Mouse (Mus musculus) limb, embryonic 14.5 days (tissue): ENCODE measurements around the gene Gm43738. TPM values are rescaled to one million over a fixed set of nuclear protein-coding genes. Genes with fewer than 3 reads are reported as not detected.
"Not testable (repeated sequence)": the region's sequence is repeated elsewhere in the genome, so short reads cannot be mapped to it uniquely, and the experiment has no call there.

ENCODE experiments used
- ATAC-seq: fragments of 200-750 bp; cut with Nextera tagmentation; 2 replicates; pipeline ENCODE4 v1.8.0; 2017; ENCODE audit warnings: low read depth, moderate number of reproducible peaks, moderate TSS enrichment; ENCODE audit not compliant: low FRiP score
- DNase-seq: peaks from one replicate; pipeline ENCODE4 v3.0.0-alpha.2; 2015; ENCODE audit warnings: low spot score
- H3K27ac ChIP-seq: fragments of 300-500 bp; sonication (generic); replicated peaks from 2 replicates; pipeline ENCODE4 v1.5.1; 2014; ENCODE audit warnings: low read depth, mild to moderate bottlenecking, low read length, moderate library complexity, mixed read lengths
- H3K27me3 ChIP-seq: fragments of 300-500 bp; sonication (generic); 2 replicates; pipeline ENCODE4 v1.6.1; 2014; ENCODE audit warnings: low read length, mixed read lengths; ENCODE audit not compliant: control insufficient read depth, insufficient read depth
- H3K36me3 ChIP-seq: fragments of 300-500 bp; sonication (generic); 2 replicates; pipeline ENCODE4 v1.6.1; 2014; ENCODE audit warnings: mild to moderate bottlenecking, low read length, moderate library complexity, mixed read lengths; ENCODE audit not compliant: control insufficient read depth, insufficient read depth
- H3K4me1 ChIP-seq: fragments of 300-500 bp; sonication (generic); 2 replicates; pipeline ENCODE4 v1.6.1; 2014; ENCODE audit warnings: antibody characterized with exemption, low read length, mixed read lengths; ENCODE audit not compliant: control insufficient read depth, insufficient read depth
- H3K4me2 ChIP-seq: fragments of 300-500 bp; sonication (generic); replicated peaks from 2 replicates; pipeline ENCODE4 v1.6.1; 2014; ENCODE audit warnings: low read depth, mild to moderate bottlenecking, low read length, moderate library complexity; ENCODE audit not compliant: severe bottlenecking
- H3K4me3 ChIP-seq: fragments of 300-500 bp; sonication (generic); replicated peaks from 2 replicates; pipeline ENCODE4 v1.5.1; 2014; ENCODE audit warnings: low read length
- H3K9ac ChIP-seq: fragments of 300-500 bp; sonication (generic); 2 replicates; pipeline ENCODE4 v1.6.1; 2014; ENCODE audit warnings: mild to moderate bottlenecking, low read depth, low read length, moderate library complexity; ENCODE audit not compliant: severe bottlenecking
- H3K9me3 ChIP-seq: fragments of 300-500 bp; sonication (generic); 2 replicates; pipeline ENCODE4 v1.6.1; 2016; ENCODE audit warnings: low read length; ENCODE audit not compliant: control insufficient read depth
- POLR2A ChIP-seq: fragments of 200-500 bp; IDR thresholded peaks from 2 replicates; pipeline ENCODE4 v1.8.0; 2012; ENCODE audit warnings: inconsistent platforms, mild to moderate bottlenecking, moderate library complexity, borderline replicate concordance; ENCODE audit not compliant: insufficient read depth, insufficient read length; ENCODE audit errors: extremely low read depth
- WGBS: fragments of 180-500 bp; shearing (Covaris S2); extraction: QIAGEN DNeasy Blood & Tissue Kit; methylation state at CpG from one replicate; pipeline ENCODE4 v1.1.7; 2014; 5-methylcytosine and 5-hydroxymethylcytosine counted together
- polyA plus RNA-seq, 2 experiments: library from polyadenylated mRNA; depleted of rRNA in 1 of 2; stranded (reverse) in 1 of 2; unstranded in 1 of 2; fragments of >200 nt; fragmentation: Nextera tagmentation in 1 of 2; extraction: Ambion mirVana in 1 of 2; gene quantifications; 2 replicates each; pipeline versions ENCODE4 v1.2.1 to v1.2.3; 2012 to 2014

The Gm43738 gene
- polyA plus RNA-seq, 2 experiments: 0.03 TPM; not detected in 1

DNA sequence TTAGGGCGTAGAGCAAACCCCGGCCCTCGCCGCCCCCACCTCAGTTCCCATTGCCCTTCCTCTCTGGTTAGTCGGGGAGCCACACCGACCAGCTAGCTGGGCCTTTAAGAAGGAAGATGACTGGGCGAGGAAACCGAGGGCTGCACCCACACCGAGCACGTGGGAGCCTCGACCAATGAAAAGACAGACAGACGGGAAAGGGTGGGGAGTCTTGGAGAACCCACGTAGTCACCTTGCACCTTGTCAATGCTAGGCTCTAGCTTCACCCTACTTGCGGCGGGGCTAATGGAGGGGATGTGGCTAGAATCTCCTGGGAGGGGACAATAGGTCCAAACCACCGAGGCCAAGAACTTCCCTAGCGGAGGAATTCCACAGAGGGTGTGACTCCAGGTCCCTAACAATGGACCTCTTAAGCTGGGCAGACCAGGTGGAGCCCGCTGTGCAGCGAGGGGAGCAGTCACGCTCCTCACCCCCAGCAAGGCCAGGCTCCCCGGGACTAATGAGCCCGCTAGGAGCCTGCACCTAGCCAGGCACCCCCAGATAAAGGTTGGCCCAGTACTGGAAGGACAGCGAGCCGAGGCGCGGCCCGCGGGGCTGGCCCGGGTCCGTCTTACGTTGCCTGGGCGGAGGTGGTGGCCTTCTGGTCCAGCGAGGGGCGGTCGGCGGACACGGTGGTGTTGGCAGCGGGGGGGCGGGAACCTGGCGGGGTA lies 10.9 kb downstream of the Gm43738 start:
- TF ChIP-seq POLR2A: peak; percentile 22; the same call in 1 of the 2 replicates
- peak overlapping the region; percentile 69 for H3K4me3 ChIP-seq
- no peaks in the 10 kb centered on the region for H3K9me3 ChIP-seq
- WGBS: 2% methylated on average over 30 of the region's 40 CpGs
- peak overlapping the region; percentile 100 for H3K4me2 ChIP-seq
- peaks cover 17% of the 10 kb centered on the region for H3K36me3 ChIP-seq
- DNase-seq (peak; percentile 88), ATAC-seq (peak; percentile 81)
- peak overlapping the region; percentile 87 for H3K27ac ChIP-seq
- H3K27me3 ChIP-seq: peaks cover 8% of the 10 kb centered on the region; the same call in 1 of the 2 replicates
- H3K9ac ChIP-seq: peak overlapping the region; percentile 66
- peaks cover 36% of the 10 kb centered on the region for H3K4me1 ChIP-seq

DNA sequence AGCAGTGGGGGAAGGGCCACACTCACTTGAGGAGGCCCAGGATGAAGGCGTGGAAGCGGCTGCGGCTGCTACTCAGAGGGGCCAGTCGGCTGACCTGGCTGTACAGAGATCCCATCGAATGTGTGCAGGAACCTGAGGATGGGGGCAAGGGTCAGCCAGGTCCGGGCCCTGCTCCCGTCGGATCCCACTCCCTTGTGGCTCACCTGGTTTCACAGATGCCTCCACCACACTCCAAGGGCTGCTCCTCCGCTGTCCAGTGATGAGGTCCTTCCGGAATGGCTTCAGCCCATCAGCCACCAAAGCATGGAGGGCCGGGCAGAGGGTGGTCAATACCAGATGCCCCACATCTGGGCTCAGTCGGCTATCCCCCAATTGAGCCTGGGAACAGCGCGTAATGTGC lies 11.9 kb downstream of the Gm43738 start:
- DNase-seq (no peak), ATAC-seq (no peak)
- peaks cover 19% of the 10 kb centered on the region for H3K36me3 ChIP-seq
- peak overlapping the region; percentile 69 for H3K4me3 ChIP-seq
- no peak overlapping the region for H3K27ac ChIP-seq
- H3K9me3 ChIP-seq: no peaks in the 10 kb centered on the region
- no peak for TF ChIP-seq POLR2A
- H3K4me2 ChIP-seq: peak overlapping the region; percentile 100
- 0 out of 2 replicates have a peak overlapping the region, but pooled peaks have one; percentile 66 for H3K9ac ChIP-seq
- 54% methylated on average over 14 of the region's 14 CpGs for WGBS
- H3K27me3 ChIP-seq: peaks cover 8% of the 10 kb centered on the region; the same call in 1 of the 2 replicates
- H3K4me1 ChIP-seq: peaks cover 36% of the 10 kb centered on the region

DNA sequence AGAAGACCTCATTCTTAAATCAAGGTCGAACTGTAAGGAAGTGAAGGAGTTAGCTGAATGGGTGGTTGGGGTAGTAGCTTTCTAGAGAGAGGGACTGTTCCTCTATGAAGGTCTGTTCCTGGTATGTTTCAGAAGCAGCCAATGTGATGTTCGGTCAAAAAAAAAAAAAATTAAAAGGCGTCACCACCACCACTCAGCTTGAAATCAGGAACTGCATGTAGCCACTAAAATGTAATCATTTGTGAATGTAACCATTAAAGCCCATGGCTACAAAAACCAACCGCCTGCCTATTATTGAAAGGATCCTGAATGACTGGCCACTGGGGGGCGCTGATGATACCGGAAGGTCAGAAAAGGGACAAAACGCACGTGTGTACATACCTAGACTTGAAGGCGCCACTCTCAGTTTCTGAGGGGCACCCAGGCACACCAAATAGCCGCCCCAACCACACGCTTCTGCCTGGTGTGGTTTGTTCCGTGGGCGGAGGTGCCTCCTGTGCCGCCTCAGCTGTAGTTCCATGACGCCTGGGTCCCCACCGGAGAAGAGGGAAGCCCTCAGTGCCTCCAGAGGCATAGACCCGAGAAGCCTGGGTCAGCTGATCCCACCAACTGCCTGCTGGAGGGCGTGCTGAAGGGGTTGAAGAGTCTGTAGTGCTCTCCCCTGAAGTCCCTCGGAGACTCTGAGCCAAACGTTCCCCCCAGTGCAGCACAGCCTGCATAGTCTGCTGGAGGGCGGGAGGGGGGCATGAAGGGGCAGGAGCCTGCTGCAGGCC lies 13.4 kb downstream of the Gm43738 start:
- peaks cover 28% of the 10 kb centered on the region for H3K4me1 ChIP-seq
- WGBS: 16% methylated on average over 18 of the region's 21 CpGs
- H3K4me2 ChIP-seq: peak overlapping the region; percentile 33
- ATAC-seq (no peak), DNase-seq (peak; percentile 76)
- peaks cover 4% of the 10 kb centered on the region; the same call in 1 of the 2 replicates for H3K27me3 ChIP-seq
- H3K9ac ChIP-seq: peak overlapping the region; percentile 31; the same call in 1 of the 2 replicates
- peak overlapping the region; percentile 28 for H3K27ac ChIP-seq
- H3K9me3 ChIP-seq: no peaks in the 10 kb centered on the region
- TF ChIP-seq POLR2A: no peak
- peak overlapping the region; percentile 5; the same call in 1 of the 2 replicates for H3K4me3 ChIP-seq
- peaks cover 20% of the 10 kb centered on the region for H3K36me3 ChIP-seq

DNA sequence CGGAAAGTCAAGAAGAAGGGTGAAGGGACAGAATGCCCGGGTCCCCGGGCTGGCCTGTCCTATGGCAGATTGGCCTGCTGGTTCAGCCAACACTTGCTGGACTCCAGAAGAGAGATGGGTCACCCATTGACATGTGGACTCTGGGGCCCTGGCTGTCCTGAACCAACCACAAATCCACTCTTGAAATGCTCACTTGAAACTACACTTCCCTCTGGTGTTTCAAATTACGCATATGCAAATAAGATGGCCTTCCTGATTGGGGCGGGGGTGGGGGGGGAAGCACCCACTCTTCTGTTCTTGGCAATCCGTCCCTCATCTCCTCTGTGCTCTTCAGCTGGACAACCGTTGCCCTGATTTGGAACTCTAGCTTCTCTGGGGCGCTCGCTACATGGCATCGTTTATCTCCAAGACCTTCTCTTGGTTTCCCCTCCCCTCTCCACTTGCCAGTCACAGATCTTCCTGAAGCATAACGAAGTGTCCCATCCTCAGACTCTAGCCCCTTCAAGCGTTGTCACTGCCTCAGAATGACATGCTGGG lies 16.2 kb downstream of the Gm43738 start:
- DNase-seq (no peak), ATAC-seq (no peak)
- Histone ChIP-seq H3K4me1 (peaks cover 18% of the 10 kb centered on the region), H3K27me3 (no peaks in the 10 kb centered on the region), H3K4me2 (no peak overlapping the region), H3K9me3 (no peaks in the 10 kb centered on the region), H3K9ac (no peak overlapping the region), H3K36me3 (peaks cover 31% of the 10 kb centered on the region), H3K27ac (no peak overlapping the region), H3K4me3 (no peak overlapping the region)
- 82% methylated on average over 12 of the region's 12 CpGs for WGBS
- TF ChIP-seq POLR2A: no peak

DNA sequence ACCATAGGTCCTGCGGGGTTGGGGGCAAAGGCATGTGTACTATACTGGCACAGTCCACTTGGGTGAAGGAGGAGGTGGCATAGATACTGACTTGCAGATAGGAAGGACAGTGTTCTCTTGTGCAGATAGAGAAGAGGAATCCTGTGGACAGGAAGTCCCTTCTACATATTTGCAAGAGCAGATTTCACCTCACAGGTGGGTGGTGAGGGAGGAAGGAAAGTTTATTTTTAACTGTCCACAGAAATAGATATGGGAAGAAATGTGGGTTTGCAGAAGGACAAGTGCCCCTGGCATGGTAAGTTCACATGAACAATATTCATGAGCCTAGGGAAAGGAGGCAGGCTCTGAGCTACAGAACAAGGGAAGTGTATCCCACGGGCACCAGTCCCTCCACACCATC lies 16.8 kb downstream of the Gm43738 start:
- Histone ChIP-seq H3K9me3 (no peaks in the 10 kb centered on the region), H3K4me2 (no peak overlapping the region), H3K27me3 (no peaks in the 10 kb centered on the region), H3K4me1 (peaks cover 13% of the 10 kb centered on the region), H3K4me3 (no peak overlapping the region), H3K36me3 (peaks cover 37% of the 10 kb centered on the region), H3K9ac (no peak overlapping the region), H3K27ac (no peak overlapping the region)
- DNase-seq: no peak
- no peak for TF ChIP-seq POLR2A
- no peak for ATAC-seq
- WGBS: 88% methylated on average over 2 of the region's 2 CpGs

DNA sequence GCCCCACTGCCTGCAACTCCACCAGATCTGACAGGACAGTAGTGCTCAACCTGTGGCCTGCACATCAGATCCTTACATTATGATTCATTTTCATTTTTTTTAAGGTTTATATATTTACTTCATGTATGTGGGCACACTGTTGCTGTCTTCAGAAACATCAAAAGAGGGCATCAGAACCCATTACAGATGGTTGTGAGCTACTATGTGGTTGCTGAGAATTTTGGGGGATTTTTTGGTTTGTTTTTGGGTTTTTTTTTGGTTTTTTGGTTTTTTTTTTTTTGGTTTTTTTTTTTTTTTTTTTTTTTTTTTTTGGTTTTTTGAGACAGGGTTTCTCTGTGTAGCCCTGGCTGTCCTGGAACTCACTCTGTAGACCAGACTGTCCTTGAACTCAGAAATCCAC lies 18.6 kb downstream of the Gm43738 start:
- H3K4me3 ChIP-seq, H3K27ac ChIP-seq, H3K4me1 ChIP-seq, H3K9me3 ChIP-seq, DNase-seq, H3K9ac ChIP-seq, H3K27me3 ChIP-seq, ATAC-seq, H3K4me2 ChIP-seq: not testable (repeated sequence)
- H3K36me3 ChIP-seq: peaks cover 53% of the 10 kb centered on the region
